Mouse (Mus musculus): ENCODE data around the gene Fstl3.

DNA sequence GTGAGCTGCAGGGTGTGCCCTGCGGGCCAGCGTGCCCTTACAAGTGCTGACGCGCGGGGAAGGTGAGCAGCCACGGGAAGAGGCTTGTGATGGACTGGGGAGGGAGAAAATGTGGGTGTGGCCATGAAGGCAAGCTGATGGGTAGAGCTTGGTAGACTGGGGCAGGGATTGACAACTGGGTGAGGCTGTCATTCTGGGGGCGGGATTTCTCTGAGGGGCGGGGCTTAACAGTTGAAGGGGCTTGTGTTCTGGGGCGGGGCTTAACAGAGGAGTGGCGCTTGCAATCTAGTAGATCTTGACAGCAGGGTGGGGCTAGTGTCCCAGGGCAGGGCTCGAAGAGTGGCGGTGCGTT lies 3.6 kb downstream of the Fstl3 start:
- TF ChIP-seq CTCF (IDR thresholded peaks at IDR 0.05; ENCODE audit: low read depth) (no peak), EP300 (optimal IDR thresholded peaks at IDR 0.05) (no peak)

Data from stomach, postnatal 0 days (tissue).